Mouse (Mus musculus) heart, postnatal 0 days (tissue): ENCODE measurements around the gene Mroh2a.

ENCODE experiments used
- CTCF ChIP-seq: IDR thresholded peaks from 2 replicates; pipeline ENCODE4 v1.5.1; 2016; ENCODE audit warnings: antibody characterized with exemption, control low read depth, low read depth
- EP300 ChIP-seq: IDR thresholded peaks from 2 replicates; pipeline ENCODE4 v1.6.1; 2016; ENCODE audit warnings: antibody characterized with exemption, low read depth

DNA sequence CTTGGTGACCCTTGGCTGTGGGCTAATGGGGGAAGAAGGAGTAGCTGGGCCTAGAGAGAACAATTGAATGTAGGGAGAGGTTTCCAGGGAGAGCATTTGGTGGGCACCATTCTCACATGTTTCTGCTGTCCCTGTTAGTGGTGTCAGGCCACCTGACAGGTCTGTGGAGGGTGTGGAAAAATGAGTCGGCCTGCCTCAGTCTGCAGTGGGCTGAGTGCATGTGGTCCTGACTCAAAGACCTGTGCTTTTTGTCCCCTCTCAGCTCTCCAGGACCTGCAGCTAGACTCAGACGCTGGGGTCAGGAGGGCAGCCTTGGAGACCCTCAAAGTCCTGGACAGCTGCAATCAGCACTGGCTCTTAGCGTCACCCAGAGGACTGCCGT is 32.8 kb downstream of the Mroh2a start:
- TF ChIP-seq EP300 (no peak), CTCF (no peak)
